Mouse (Mus musculus): ENCODE data around the gene Pde2a. TPM values are rescaled to one million over a fixed set of nuclear protein-coding genes. Genes with fewer than 3 reads are reported as not detected.
"Not testable (repeated sequence)": the region's sequence is repeated elsewhere in the genome, so short reads cannot be mapped to it uniquely, and the experiment has no call there.

The Pde2a gene
- total and polyA plus RNA-seq, 3 experiments: 41.6 to 57.1 (median 56.0) TPM

DNA sequence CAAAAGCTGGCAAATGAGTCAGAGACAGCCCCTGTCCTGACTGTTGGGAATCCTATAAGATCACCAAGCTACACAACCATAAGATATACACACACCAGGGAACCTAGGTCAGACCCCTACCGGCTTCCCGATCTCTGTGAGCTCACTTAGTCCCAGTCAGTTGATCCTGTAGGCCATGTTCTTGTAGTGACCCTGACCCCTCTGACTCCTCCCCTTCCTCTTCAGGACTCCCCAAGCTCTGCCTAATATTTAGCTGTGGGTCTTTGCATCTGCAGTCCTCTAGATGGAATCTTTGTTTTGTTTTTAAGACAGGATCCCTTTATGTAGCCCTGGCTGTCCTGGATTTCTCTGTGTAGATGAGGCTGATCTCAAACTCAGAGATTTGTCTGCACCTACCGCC is 127.8 kb downstream of the Pde2a start:
- Histone ChIP-seq H3K4me3 (no peak overlapping the region), H3K27me3 (ENCODE audit: control insufficient read depth, insufficient read depth, low read length) (no peaks in the 10 kb centered on the region), H3K4me1 (ENCODE audit: control insufficient read depth, insufficient read depth, low read length) (no peaks in the 10 kb centered on the region), H3K79me2 (replicated peaks; ENCODE audit: control insufficient read depth, insufficient read depth, low read length) (no peaks in the 10 kb centered on the region), H3K36me3 (ENCODE audit: control insufficient read depth, insufficient read depth, low read length) (no peaks in the 10 kb centered on the region), H3K9ac (ENCODE audit: low read depth, low read length) (no peak overlapping the region), H3K27ac (no peak overlapping the region)
- 87% methylated on average over 3 of the region's 3 CpGs for WGBS
- DNase-seq: no peak
- no peak for TF ChIP-seq POLR2A (IDR thresholded peaks at IDR 0.05; ENCODE audit: insufficient read depth, low read depth, low read length)
- TF ChIP-seq EP300 (IDR thresholded peaks at IDR 0.05; ENCODE audit: insufficient read depth, low read depth, low read length): no peak
- no peak for TF ChIP-seq CTCF (IDR thresholded peaks at IDR 0.05)
- intact Hi-C loops (cut with DNase I): loop anchor here (10.0 kb wide), 1 partner anchor 76 kb away; no protein-coding TSS in a partner anchor

DNA sequence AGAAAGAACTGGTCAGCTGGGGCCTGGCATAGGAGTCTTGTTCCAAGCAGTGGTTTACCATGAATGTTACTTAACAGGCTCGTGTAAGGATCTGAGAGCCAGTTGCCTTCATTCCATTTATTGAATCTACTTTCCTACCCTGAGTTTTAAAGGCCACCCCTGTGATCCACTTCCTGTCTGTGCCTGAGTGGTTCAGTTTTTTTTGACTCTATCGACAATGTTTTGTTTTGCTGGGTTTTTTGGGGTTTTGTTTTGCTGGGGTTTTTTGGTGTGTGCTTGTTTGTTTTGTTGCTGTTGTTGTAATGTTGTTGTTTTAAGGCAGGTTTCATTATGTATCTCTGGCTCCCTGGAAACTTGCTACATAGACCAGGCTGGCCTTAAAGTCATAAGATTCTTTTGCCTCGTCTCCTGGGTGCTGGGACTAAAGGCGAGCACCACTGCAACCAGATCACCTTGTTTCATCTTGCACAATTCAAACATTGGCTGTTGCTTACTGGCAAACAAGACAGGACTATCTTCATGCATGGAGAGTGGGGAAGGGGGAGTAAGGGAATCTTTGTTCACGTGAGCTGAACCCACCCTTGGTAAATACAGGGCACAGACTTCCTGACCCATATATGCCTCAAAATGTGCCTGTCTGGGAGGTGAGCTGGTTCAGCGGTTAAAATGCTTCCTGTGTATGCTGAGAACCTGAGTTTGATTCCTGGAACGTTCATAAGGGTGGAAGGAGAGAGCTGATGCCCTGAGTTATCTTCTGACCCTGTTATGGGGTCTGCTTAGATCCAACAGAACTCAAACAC is 129.4 kb downstream of the Pde2a start:
- Histone ChIP-seq H3K27ac (no peak overlapping the region), H3K4me1 (ENCODE audit: control insufficient read depth, insufficient read depth, low read length) (no peaks in the 10 kb centered on the region), H3K36me3 (ENCODE audit: control insufficient read depth, insufficient read depth, low read length) (no peaks in the 10 kb centered on the region), H3K27me3 (ENCODE audit: control insufficient read depth, insufficient read depth, low read length) (no peaks in the 10 kb centered on the region), H3K4me3 (no peak overlapping the region), H3K79me2 (replicated peaks; ENCODE audit: control insufficient read depth, insufficient read depth, low read length) (no peaks in the 10 kb centered on the region), H3K9ac (ENCODE audit: low read depth, low read length) (no peak overlapping the region)
- intact Hi-C loops (cut with DNase I): no loop called here
- no peak for TF ChIP-seq POLR2A (IDR thresholded peaks at IDR 0.05; ENCODE audit: insufficient read depth, low read depth, low read length)
- TF ChIP-seq CTCF (IDR thresholded peaks at IDR 0.05): no peak
- no peak for TF ChIP-seq EP300 (IDR thresholded peaks at IDR 0.05; ENCODE audit: insufficient read depth, low read depth, low read length)
- WGBS: 54% methylated on average over 7 of the region's 7 CpGs
- DNase-seq: no peak

DNA sequence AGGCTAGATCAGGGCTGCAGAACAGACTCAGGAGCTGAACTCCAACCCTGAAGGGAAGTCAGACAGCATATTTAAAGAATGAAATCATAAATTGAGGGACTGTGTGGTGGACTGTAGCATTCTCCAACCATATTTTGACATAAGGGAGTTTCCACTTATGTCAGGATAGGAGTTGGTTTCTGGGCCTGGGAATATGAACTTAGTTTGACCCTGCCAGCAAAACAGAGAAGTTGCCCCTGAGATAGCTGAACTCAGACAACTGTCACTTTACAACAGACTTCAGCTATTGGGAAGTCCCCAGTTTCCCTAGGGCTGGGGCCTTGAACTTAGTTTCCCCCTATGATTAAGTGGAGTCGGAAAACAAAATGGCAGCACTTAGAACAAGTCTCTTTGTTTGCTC is 130.0 kb downstream of the Pde2a start:
- H3K27ac ChIP-seq: no peak overlapping the region
- intact Hi-C loops (cut with DNase I): no loop called here
- TF ChIP-seq POLR2A (IDR thresholded peaks at IDR 0.05; ENCODE audit: insufficient read depth, low read depth, low read length) (no peak), EP300 (IDR thresholded peaks at IDR 0.05; ENCODE audit: insufficient read depth, low read depth, low read length) (no peak), CTCF (IDR thresholded peaks at IDR 0.05) (no peak)

DNA sequence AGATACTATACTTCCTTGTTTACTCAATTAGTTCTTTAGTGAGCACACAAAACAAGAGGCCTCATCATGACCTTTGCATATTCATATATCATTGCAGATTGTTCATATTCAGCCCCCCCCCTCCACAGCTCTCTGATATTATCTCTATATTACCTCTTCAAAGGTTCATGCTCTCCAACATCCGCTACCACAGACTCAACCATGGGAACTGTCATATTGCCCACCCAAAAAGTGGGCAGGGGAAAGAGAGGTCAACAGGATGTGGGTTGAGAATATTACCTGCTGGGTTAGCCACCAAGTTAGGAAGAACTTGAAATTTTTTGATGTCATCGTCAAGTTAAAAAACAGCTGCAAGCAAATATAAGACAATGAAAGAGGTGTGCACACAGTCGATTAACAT is 134.0 kb downstream of the Pde2a start:
- H3K79me2 ChIP-seq (replicated peaks; ENCODE audit: control insufficient read depth, insufficient read depth, low read length); DNase-seq; H3K36me3 ChIP-seq (ENCODE audit: control insufficient read depth, insufficient read depth, low read length); H3K9ac ChIP-seq (ENCODE audit: low read depth, low read length); intact Hi-C loops (cut with DNase I); H3K4me3 ChIP-seq; H3K27me3 ChIP-seq (ENCODE audit: control insufficient read depth, insufficient read depth, low read length); H3K27ac ChIP-seq; H3K4me1 ChIP-seq (ENCODE audit: control insufficient read depth, insufficient read depth, low read length): not testable (repeated sequence)
- WGBS: 79% methylated on average over 3 of the region's 3 CpGs

More for the DNA sequence above, 130.0 kb downstream of the Pde2a start:
- no peaks in the 10 kb centered on the region for H3K79me2 ChIP-seq (replicated peaks; ENCODE audit: control insufficient read depth, insufficient read depth, low read length)
- no peaks in the 10 kb centered on the region for H3K4me1 ChIP-seq (ENCODE audit: control insufficient read depth, insufficient read depth, low read length)
- 89% methylated on average over 1 of the region's 1 CpGs for WGBS
- no peak for DNase-seq
- H3K27me3 ChIP-seq (ENCODE audit: control insufficient read depth, insufficient read depth, low read length): no peaks in the 10 kb centered on the region
- H3K9ac ChIP-seq (ENCODE audit: low read depth, low read length): no peak overlapping the region
- H3K36me3 ChIP-seq (ENCODE audit: control insufficient read depth, insufficient read depth, low read length): no peaks in the 10 kb centered on the region
- no peak overlapping the region for H3K4me3 ChIP-seq

DNA sequence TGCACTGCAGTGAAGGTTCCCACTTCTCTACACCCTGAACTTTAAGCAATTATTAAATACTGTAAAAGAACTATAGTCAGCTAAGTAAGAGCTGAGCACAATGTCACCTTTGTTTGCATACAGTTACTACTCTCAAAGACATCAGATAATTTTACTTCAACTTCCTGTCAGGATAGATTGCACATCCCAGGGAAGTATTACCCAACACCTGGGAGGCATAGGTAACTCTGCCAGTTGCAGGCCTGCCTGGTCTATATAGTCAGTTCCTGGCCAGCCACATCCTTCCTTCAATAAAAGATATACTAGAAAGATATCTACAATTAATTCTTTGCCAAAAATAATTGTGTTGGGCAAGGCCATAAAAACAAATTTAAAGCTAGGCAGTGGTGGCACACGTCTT is 135.9 kb downstream of the Pde2a start:
- DNase-seq: no peak
- no peaks in the 10 kb centered on the region for H3K79me2 ChIP-seq (replicated peaks; ENCODE audit: control insufficient read depth, insufficient read depth, low read length)
- no peak overlapping the region for H3K27ac ChIP-seq
- H3K9ac ChIP-seq (ENCODE audit: low read depth, low read length): no peak overlapping the region
- no peak overlapping the region for H3K4me3 ChIP-seq
- 43% methylated on average over 1 of the region's 1 CpGs for WGBS
- intact Hi-C loops (cut with DNase I): no loop called here
- no peaks in the 10 kb centered on the region for H3K4me1 ChIP-seq (ENCODE audit: control insufficient read depth, insufficient read depth, low read length)
- no peak for TF ChIP-seq POLR2A (IDR thresholded peaks at IDR 0.05; ENCODE audit: insufficient read depth, low read depth, low read length)
- TF ChIP-seq CTCF (IDR thresholded peaks at IDR 0.05): no peak
- TF ChIP-seq EP300 (IDR thresholded peaks at IDR 0.05; ENCODE audit: insufficient read depth, low read depth, low read length): no peak
- H3K27me3 ChIP-seq (ENCODE audit: control insufficient read depth, insufficient read depth, low read length): no peaks in the 10 kb centered on the region
- no peaks in the 10 kb centered on the region for H3K36me3 ChIP-seq (ENCODE audit: control insufficient read depth, insufficient read depth, low read length)

DNA sequence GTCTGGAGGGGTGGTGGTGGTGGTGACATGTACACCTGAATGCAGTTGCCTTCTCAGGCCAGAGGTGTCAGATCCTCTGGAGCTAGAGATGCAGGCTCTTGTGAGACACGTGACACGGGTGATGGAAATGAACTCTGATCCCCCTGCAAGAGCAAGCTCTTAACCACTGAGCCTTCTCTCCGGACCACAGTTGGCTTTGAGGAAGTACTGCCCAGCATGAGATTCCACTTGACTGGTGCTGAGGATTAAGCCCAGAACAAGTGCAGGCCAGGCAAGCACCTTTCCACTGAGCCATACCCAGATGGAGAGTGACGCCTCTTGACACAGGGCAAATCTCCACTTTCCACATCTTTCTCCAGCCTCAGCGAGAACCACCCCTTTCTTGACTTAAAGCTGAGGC is 137.9 kb downstream of the Pde2a start:
- H3K27me3 ChIP-seq (ENCODE audit: control insufficient read depth, insufficient read depth, low read length); H3K36me3 ChIP-seq (ENCODE audit: control insufficient read depth, insufficient read depth, low read length); H3K9ac ChIP-seq (ENCODE audit: low read depth, low read length); intact Hi-C loops (cut with DNase I); H3K4me3 ChIP-seq; H3K79me2 ChIP-seq (replicated peaks; ENCODE audit: control insufficient read depth, insufficient read depth, low read length); H3K27ac ChIP-seq; DNase-seq; H3K4me1 ChIP-seq (ENCODE audit: control insufficient read depth, insufficient read depth, low read length): not testable (repeated sequence)
- 53% methylated on average over 5 of the region's 5 CpGs for WGBS

Small RNA genes lying within 50 kb of the gene (microRNA-seq; reads per million reads assigned to microRNA genes)
- gene Mir139: 38,041 to 57,933 reads per million in 2 experiments

Other genes with a start within 250 kb of the Pde2a start
- gene Atg16l2, start 119.4 kb upstream of the Pde2a start, total RNA-seq (2021): 1 to 10 TPM; 7.8 to 8.9 TPM
- 22.8 and 27.1 TPM in 2 replicates for gene Atg16l2, start 119.4 kb upstream of the Pde2a start, polyA plus RNA-seq (2012; rRNA removed)
- 10 to 100 TPM; 53.1 to 62.2 TPM for gene Stard10, start 104.6 kb upstream of the Pde2a start, total RNA-seq (2021)
- gene Stard10, start 104.6 kb upstream of the Pde2a start, polyA plus RNA-seq (2012; rRNA removed): 113 and 141 TPM in 2 replicates
- 10 to 100 TPM; 30.1 to 32.6 TPM for gene Arap1, start 73.6 kb upstream of the Pde2a start, total RNA-seq (2021)
- gene Arap1, start 73.6 kb upstream of the Pde2a start, polyA plus RNA-seq (2012; rRNA removed): 55.9 and 68.5 TPM in 2 replicates
- not detected for gene Gm45837, start 10.8 kb upstream of the Pde2a start, total RNA-seq (2021)
- gene Gm45837, start 10.8 kb upstream of the Pde2a start, polyA plus RNA-seq (2012; rRNA removed): not detected in 2 replicates
- under 1 TPM in 1 of 2 experiments, not detected in 1; 0.21 TPM for gene Art2b, start 163.9 kb downstream of the Pde2a start, total RNA-seq (2021)
- 0.06 and 0.18 TPM in 2 replicates for gene Art2b, start 163.9 kb downstream of the Pde2a start, polyA plus RNA-seq (2012; rRNA removed)
- gene Clpb, start 241.9 kb downstream of the Pde2a start, total RNA-seq (2021): 10 to 100 TPM; 72.6 to 79.2 TPM
- gene Clpb, start 241.9 kb downstream of the Pde2a start, polyA plus RNA-seq (2012; rRNA removed): 57.3 and 77.1 TPM in 2 replicates